Mouse (Mus musculus): Measurements from ENCODE around the gene Ptpn11. TPM values are rescaled to one million over a fixed set of nuclear protein-coding genes. Genes with fewer than 3 reads are reported as not detected.
A peak's percentile ranks its signal among the peaks of the same experiment; 100 is the strongest.
"Not testable (repeated sequence)": the region's sequence is repeated elsewhere in the genome, so short reads cannot be mapped to it uniquely, and the experiment has no call there.

The Ptpn11 gene
- total and polyA plus RNA-seq, 2 experiments from 2014 or later, result 27.9 to 47.5 TPM

DNA sequence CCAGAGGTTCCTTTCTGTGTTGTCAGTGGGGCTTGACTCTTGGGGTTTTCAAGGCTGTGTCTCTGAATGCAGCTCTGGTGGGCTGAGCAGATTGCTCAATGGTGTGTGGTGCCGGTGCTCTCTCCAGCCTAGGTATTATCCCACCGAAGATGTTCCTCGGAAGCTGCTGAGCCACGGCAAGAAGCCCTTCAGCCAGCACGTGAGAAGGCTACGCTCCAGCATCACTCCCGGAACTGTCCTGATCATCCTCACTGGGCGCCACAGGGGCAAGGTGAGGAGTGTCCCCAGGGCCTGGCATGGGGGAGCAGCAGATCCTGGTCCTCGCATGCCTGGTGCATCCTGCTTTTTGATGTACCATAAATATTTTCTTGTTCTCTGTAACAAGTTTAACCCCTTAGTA, 15.3 kb upstream of the Ptpn11 start:
- DNase-seq (ENCODE audit: low spot score) (no peak), ATAC-seq (no peak)
- no peak overlapping the region for H3K4me3 ChIP-seq (ENCODE audit: low read length)
- WGBS, result 83% methylated on average over 9 of the region's 9 CpGs
- no peaks in the 10 kb centered on the region for H3K4me1 ChIP-seq (ENCODE audit: insufficient read depth, low read length)
- no peaks in the 10 kb centered on the region for H3K27me3 ChIP-seq (ENCODE audit: insufficient read depth, low read length)
- no peak overlapping the region for H3K9ac ChIP-seq (replicated peaks; ENCODE audit: low read length)
- peaks cover 48% of the 10 kb centered on the region for H3K36me3 ChIP-seq (ENCODE audit: insufficient read depth, low read length)
- no peak overlapping the region for H3K27ac ChIP-seq
- H3K9me3 ChIP-seq (ENCODE audit: low read length), result no peaks in the 10 kb centered on the region
- no peak for TF ChIP-seq CTCF (IDR thresholded peaks at IDR 0.05; ENCODE audit: low read depth)
- no peak overlapping the region for H3K4me2 ChIP-seq (ENCODE audit: low read depth, low read length)

DNA sequence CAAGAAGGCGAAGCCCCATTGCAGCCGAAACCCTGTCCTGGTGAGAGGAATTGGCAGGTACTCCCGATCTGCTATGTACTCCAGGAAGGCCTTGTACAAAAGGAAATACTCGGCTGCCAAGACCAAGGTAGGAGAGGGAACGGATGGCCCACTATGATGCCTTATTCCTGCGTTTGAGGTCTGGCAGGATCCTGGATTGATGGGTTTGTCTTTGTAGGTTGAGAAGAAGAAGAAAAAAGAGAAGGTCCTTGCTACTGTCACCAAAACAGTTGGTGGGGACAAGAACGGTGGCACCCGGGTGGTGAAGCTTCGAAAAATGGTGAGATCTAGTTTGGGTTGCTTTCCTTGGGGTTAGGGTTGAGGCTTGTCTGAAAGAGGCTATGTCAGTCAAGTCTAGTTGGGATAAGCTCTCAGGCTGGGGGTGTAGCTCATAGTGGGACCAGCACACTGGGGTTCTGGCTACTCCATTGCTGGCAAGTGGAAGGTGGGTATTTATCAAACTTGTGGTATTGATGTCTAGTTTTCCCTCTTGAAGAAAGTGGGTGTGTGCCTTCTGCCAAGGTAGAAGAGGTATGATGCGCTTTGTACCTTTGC, 14.4 kb upstream of the Ptpn11 start:
- DNase-seq (ENCODE audit: low spot score); H3K27ac ChIP-seq; H3K9me3 ChIP-seq (ENCODE audit: low read length); ATAC-seq; H3K27me3 ChIP-seq (ENCODE audit: insufficient read depth, low read length); H3K4me1 ChIP-seq (ENCODE audit: insufficient read depth, low read length): not testable (repeated sequence)
- H3K4me3 ChIP-seq (ENCODE audit: low read length), result peak overlapping the region; percentile 93
- peak overlapping the region; percentile 82 for H3K4me2 ChIP-seq (ENCODE audit: low read depth, low read length)
- WGBS, result 68% methylated on average over 8 of the region's 10 CpGs
- H3K36me3 ChIP-seq (ENCODE audit: insufficient read depth, low read length), result peaks cover 39% of the 10 kb centered on the region
- peak overlapping the region; percentile 94 for H3K9ac ChIP-seq (replicated peaks; ENCODE audit: low read length)

DNA sequence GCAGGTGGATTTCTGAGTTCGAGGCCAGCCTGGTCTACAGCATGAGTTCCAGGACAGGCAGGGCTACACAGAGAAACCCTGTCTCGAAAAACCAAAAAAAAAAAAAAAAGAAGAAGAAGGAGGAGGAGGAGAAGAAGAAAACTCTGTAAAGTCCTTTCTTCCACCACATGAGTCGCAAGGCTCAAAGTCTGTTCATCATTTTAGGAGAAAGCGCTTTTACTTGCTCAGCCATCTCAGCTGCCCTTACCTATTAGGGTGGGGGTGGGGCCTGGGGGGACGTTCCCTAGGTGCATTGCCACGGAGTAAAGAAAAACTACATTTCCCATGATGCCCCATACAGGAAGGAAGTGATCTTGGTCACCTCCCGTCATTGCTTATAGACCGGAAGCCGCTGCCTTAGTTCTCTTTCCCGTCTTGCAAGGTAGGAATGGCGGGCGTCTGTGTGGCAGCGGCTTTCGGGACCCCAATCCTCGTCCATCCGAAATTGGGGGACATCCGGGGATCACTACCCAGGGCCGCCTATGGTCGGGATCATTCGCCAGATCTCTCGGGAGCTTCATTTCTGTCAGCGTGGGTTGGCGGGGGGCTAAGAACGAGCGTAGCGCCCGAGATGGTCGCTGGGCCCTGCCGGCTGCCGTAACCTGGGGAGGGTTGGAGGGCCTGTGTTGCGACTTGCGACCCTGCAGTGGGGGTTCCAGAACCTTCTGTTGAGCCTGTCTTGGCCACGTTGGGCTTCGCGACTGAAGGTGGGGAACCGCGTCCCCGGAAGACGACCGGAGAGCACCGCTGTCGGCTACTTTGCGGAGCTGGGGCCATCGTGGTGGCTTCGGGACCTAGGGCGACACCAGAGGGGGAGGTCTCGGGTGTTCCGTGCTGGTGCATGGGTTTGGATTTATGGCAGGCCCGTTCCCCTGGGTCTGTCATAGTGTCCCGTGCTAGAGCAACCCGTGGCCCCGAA, 13.2 kb upstream of the Ptpn11 start, which contains the start of gene Rpl6:
Gene Rpl6 (plus strand): TSS at position 350 of the 958 bp plus-strand sequence.
- no peaks in the 10 kb centered on the region for H3K9me3 ChIP-seq (ENCODE audit: low read length)
- H3K9ac ChIP-seq (replicated peaks; ENCODE audit: low read length), result peak within 1 kb of the TSS; percentile 94
- H3K27ac ChIP-seq, result peak within 1 kb of the TSS; percentile 85
- 2% methylated on average over 52 of the region's 52 CpGs for WGBS
- peak; percentile 95 for ATAC-seq
- DNase-seq (ENCODE audit: low spot score), result peak; percentile 93
- peak within 1 kb of the TSS; percentile 93 for H3K4me3 ChIP-seq (ENCODE audit: low read length)
- no peak for TF ChIP-seq CTCF (IDR thresholded peaks at IDR 0.05; ENCODE audit: low read depth)
- peak within 1 kb of the TSS; percentile 82 for H3K4me2 ChIP-seq (ENCODE audit: low read depth, low read length)
- H3K36me3 ChIP-seq (ENCODE audit: insufficient read depth, low read length), result peaks cover 30% of the 10 kb centered on the region
- H3K4me1 ChIP-seq (ENCODE audit: insufficient read depth, low read length), result no peaks in the 10 kb centered on the region
- no peaks in the 10 kb centered on the region for H3K27me3 ChIP-seq (ENCODE audit: insufficient read depth, low read length)

DNA sequence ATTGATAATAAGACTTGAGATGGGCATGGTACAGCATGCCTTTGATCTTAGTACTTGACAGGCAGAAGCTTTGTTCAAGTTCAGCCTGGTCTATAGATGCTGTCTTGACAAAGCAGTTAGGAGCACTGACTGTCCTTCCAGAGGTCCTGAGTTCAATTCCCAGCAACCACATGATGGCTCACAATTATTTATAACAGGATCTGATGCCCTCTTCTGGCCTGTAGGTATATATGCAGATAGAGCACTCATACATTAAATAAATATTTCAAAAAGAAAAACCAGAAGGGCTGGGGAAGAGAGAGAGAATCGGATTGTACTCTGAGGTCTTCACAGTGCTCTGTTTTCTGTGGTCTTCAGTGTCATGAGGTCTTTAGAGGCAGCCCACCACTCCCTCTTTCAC, 11.3 kb upstream of the Ptpn11 start:
- Histone ChIP-seq H3K27ac (no peak overlapping the region), H3K27me3 (ENCODE audit: insufficient read depth, low read length) (no peaks in the 10 kb centered on the region), H3K4me1 (ENCODE audit: insufficient read depth, low read length) (no peaks in the 10 kb centered on the region), H3K4me3 (ENCODE audit: low read length) (no peak overlapping the region), H3K9me3 (ENCODE audit: low read length) (no peaks in the 10 kb centered on the region), H3K4me2 (ENCODE audit: low read depth, low read length) (no peak overlapping the region), H3K36me3 (ENCODE audit: insufficient read depth, low read length) (peaks cover 16% of the 10 kb centered on the region), H3K9ac (replicated peaks; ENCODE audit: low read length) (no peak overlapping the region)
- WGBS, result 92% methylated on average over 1 of the region's 1 CpGs
- no peak for TF ChIP-seq CTCF (IDR thresholded peaks at IDR 0.05; ENCODE audit: low read depth)
- no peak for ATAC-seq
- no peak for DNase-seq (ENCODE audit: low spot score)

DNA sequence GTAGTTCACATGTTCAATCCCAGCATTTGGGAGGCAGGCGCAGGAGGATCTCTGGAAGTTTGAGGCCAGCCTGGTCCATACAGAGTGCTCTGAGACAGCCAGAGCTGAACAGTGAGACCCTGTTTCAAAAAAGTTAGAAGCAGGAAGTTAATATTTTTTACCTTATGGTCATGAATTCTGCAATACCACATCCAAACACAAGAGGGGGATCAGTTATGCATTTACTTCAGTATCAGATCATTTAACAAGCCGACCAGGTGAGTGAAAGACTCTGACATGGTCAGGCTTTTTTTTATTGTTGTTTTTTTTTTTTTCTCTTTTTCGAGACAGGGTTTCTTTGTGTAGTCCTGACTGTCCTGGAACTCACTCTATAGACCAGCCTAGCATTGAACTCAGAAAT, 10.5 kb upstream of the Ptpn11 start:
- 54% methylated on average over 3 of the region's 3 CpGs for WGBS
- Histone ChIP-seq H3K4me3 (ENCODE audit: low read length) (no peak overlapping the region), H3K4me1 (ENCODE audit: insufficient read depth, low read length) (no peaks in the 10 kb centered on the region), H3K4me2 (ENCODE audit: low read depth, low read length) (no peak overlapping the region), H3K27ac (no peak overlapping the region), H3K36me3 (ENCODE audit: insufficient read depth, low read length) (peaks cover 8% of the 10 kb centered on the region), H3K9ac (replicated peaks; ENCODE audit: low read length) (no peak overlapping the region), H3K9me3 (ENCODE audit: low read length) (no peaks in the 10 kb centered on the region), H3K27me3 (ENCODE audit: insufficient read depth, low read length) (no peaks in the 10 kb centered on the region)
- TF ChIP-seq CTCF (IDR thresholded peaks at IDR 0.05; ENCODE audit: low read depth), result peak; percentile 66
- ATAC-seq (no peak), DNase-seq (ENCODE audit: low spot score) (peak; percentile 80)

DNA sequence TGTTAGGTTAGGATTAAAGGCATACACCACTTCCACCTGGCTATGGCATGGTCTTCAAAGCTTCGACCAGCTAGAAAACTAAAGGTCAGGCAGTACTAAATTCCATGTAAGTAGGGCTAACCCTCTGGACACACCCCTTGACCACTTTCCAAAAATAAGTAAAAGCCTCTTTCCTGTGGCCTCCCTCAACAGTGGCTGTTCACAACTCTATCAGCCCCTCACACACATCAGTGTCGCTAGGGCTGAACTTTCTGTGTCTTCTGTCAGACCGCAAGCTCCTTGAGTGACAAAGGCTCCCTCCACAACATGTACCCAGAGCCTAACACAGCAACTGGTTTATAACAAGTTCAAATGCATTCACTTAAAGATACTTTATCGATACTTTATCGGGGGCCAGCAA, 7.2 kb upstream of the Ptpn11 start:
- no peak overlapping the region for H3K4me3 ChIP-seq (ENCODE audit: low read length)
- H3K9me3 ChIP-seq (ENCODE audit: low read length), result no peaks in the 10 kb centered on the region
- 88% methylated on average over 5 of the region's 5 CpGs for WGBS
- TF ChIP-seq CTCF (IDR thresholded peaks at IDR 0.05; ENCODE audit: low read depth), result no peak
- no peaks in the 10 kb centered on the region for H3K36me3 ChIP-seq (ENCODE audit: insufficient read depth, low read length)
- ATAC-seq (no peak), DNase-seq (ENCODE audit: low spot score) (no peak)
- no peak overlapping the region for H3K27ac ChIP-seq
- H3K4me2 ChIP-seq (ENCODE audit: low read depth, low read length), result no peak overlapping the region
- no peak overlapping the region for H3K9ac ChIP-seq (replicated peaks; ENCODE audit: low read length)
- H3K4me1 ChIP-seq (ENCODE audit: insufficient read depth, low read length), result no peaks in the 10 kb centered on the region
- no peaks in the 10 kb centered on the region for H3K27me3 ChIP-seq (ENCODE audit: insufficient read depth, low read length)

DNA sequence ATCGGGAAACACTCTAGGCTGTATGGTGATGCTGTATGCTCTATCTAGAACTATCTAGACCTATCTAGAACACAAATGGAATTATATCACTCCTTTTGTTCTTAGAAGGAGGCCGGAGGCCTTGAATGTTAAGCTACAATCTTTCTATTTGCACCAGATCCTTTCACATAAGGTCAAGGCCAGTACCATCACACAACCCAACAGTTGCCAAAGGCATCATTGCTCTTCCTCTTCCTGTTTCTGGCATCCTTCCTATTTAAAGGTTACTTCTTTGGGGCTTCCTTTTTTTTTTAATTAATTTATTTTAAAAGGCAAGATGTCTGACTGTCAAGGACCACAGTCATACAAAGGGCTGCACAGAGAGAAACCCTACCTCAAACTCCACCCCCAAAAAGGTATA, 6.1 kb upstream of the Ptpn11 start:
- H3K4me2 ChIP-seq (ENCODE audit: low read depth, low read length), result no peak overlapping the region
- ATAC-seq (no peak), DNase-seq (ENCODE audit: low spot score) (no peak)
- H3K9me3 ChIP-seq (ENCODE audit: low read length), result no peaks in the 10 kb centered on the region
- H3K27me3 ChIP-seq (ENCODE audit: insufficient read depth, low read length), result no peaks in the 10 kb centered on the region
- no peaks in the 10 kb centered on the region for H3K36me3 ChIP-seq (ENCODE audit: insufficient read depth, low read length)
- no peak overlapping the region for H3K4me3 ChIP-seq (ENCODE audit: low read length)
- H3K4me1 ChIP-seq (ENCODE audit: insufficient read depth, low read length), result no peaks in the 10 kb centered on the region
- 81% methylated on average over 2 of the region's 2 CpGs for WGBS
- no peak for TF ChIP-seq CTCF (IDR thresholded peaks at IDR 0.05; ENCODE audit: low read depth)
- H3K27ac ChIP-seq, result no peak overlapping the region
- no peak overlapping the region for H3K9ac ChIP-seq (replicated peaks; ENCODE audit: low read length)
